Mouse (Mus musculus): ENCODE data around the gene Slc16a2. TPM values are rescaled to one million over a fixed set of nuclear protein-coding genes. Genes with fewer than 3 reads are reported as not detected.

Slc16a2 gene
- polyA plus RNA-seq, 2 experiments = 44.1 to 53.3 TPM

- no peaks in the 10 kb centered on the region; the same call in 1 of the 2 replicates for H3K36me3 ChIP-seq (ENCODE audit: control insufficient read depth, insufficient read depth, low read length)
- H3K27ac ChIP-seq (replicated peaks; ENCODE audit: low read depth, low read length) = no peak overlapping the region
- 0 out of 2 replicates have a peak, but pooled peaks cover 2% of the 10 kb centered on the region for H3K4me1 ChIP-seq (ENCODE audit: control insufficient read depth, insufficient read depth, low read length)
- H3K27me3 ChIP-seq (ENCODE audit: control insufficient read depth, insufficient read depth, low read length) = peaks cover 29% of the 10 kb centered on the region; the same call in 1 of the 2 replicates
- ATAC-seq (ENCODE audit: low FRiP score, low read depth) (no peak), DNase-seq (ENCODE audit: low spot score) (no peak)
- no peak overlapping the region for H3K4me2 ChIP-seq (replicated peaks; ENCODE audit: low read depth, low read length, severe bottlenecking)
- TF ChIP-seq POLR2A (IDR thresholded peaks at IDR 0.05; ENCODE audit: borderline replicate concordance, extremely low read depth, insufficient read depth, insufficient read length) = no peak
- no peak overlapping the region for H3K9ac ChIP-seq (ENCODE audit: low read depth, low read length, severe bottlenecking)
- no peaks in the 10 kb centered on the region for H3K9me3 ChIP-seq (ENCODE audit: control insufficient read depth, low read length)
- H3K4me3 ChIP-seq (replicated peaks; ENCODE audit: low read length) = no peak overlapping the region
- 74% methylated on average over 2 of the region's 2 CpGs for whole genome bisulfite sequencing
These were observed 124.0 kb downstream of the Slc16a2 start for GRCm38 (mm10) chrX:103697796-103698195.

- H3K9me3 ChIP-seq (ENCODE audit: control insufficient read depth, low read length) = no peaks in the 10 kb centered on the region; the same call in 1 of the 2 replicates
- no peak overlapping the region for H3K9ac ChIP-seq (ENCODE audit: low read depth, low read length, severe bottlenecking)
- DNase-seq (ENCODE audit: low spot score) (peak; percentile 47), ATAC-seq (ENCODE audit: low FRiP score, low read depth) (peak; percentile 59)
- peak overlapping the region; percentile 43; the same call in 1 of the 2 replicates for H3K27ac ChIP-seq (replicated peaks; ENCODE audit: low read depth, low read length)
- peak overlapping the region; percentile 18; the same call in 1 of the 2 replicates for H3K4me3 ChIP-seq (replicated peaks; ENCODE audit: low read length)
- peak overlapping the region; percentile 86 for H3K4me2 ChIP-seq (replicated peaks; ENCODE audit: low read depth, low read length, severe bottlenecking)
- no peak for TF ChIP-seq POLR2A (IDR thresholded peaks at IDR 0.05; ENCODE audit: borderline replicate concordance, extremely low read depth, insufficient read depth, insufficient read length)
- H3K4me1 ChIP-seq (ENCODE audit: control insufficient read depth, insufficient read depth, low read length) = 0 out of 2 replicates have a peak, but pooled peaks cover 2% of the 10 kb centered on the region
- H3K36me3 ChIP-seq (ENCODE audit: control insufficient read depth, insufficient read depth, low read length) = no peaks in the 10 kb centered on the region; the same call in 1 of the 2 replicates
- H3K27me3 ChIP-seq (ENCODE audit: control insufficient read depth, insufficient read depth, low read length) = peaks cover 34% of the 10 kb centered on the region; the same call in 1 of the 2 replicates
- WGBS = 6% methylated on average over 9 of the region's 9 CpGs
These were observed 125.7 kb downstream of the Slc16a2 start for GRCm38 (mm10) chrX:103696081-103696519.

- Histone ChIP-seq H3K27ac (replicated peaks; ENCODE audit: low read depth, low read length) (0 out of 2 replicates have a peak overlapping the region, but pooled peaks have one; percentile 8), H3K36me3 (ENCODE audit: control insufficient read depth, insufficient read depth, low read length) (no peaks in the 10 kb centered on the region; the same call in 1 of the 2 replicates), H3K27me3 (ENCODE audit: control insufficient read depth, insufficient read depth, low read length) (peaks cover 34% of the 10 kb centered on the region; the same call in 1 of the 2 replicates), H3K9ac (ENCODE audit: low read depth, low read length, severe bottlenecking) (peak overlapping the region; percentile 58), H3K4me1 (ENCODE audit: control insufficient read depth, insufficient read depth, low read length) (0 out of 2 replicates have a peak, but pooled peaks cover 2% of the 10 kb centered on the region), H3K4me2 (replicated peaks; ENCODE audit: low read depth, low read length, severe bottlenecking) (peak overlapping the region; percentile 86), H3K4me3 (replicated peaks; ENCODE audit: low read length) (peak overlapping the region; percentile 38), H3K9me3 (ENCODE audit: control insufficient read depth, low read length) (no peaks in the 10 kb centered on the region; the same call in 1 of the 2 replicates)
- DNase-seq (ENCODE audit: low spot score) (peak; percentile 53), ATAC-seq (ENCODE audit: low FRiP score, low read depth) (peak; percentile 81)
- under 1% methylated on average over 27 of the region's 41 CpGs for WGBS
- no peak for TF ChIP-seq POLR2A (IDR thresholded peaks at IDR 0.05; ENCODE audit: borderline replicate concordance, extremely low read depth, insufficient read depth, insufficient read length)
These were observed 126.4 kb downstream of the Slc16a2 start for GRCm38 (mm10) chrX:103695165-103695996.

GRCm38 (mm10) chrX:103694787-103695164 lies 127.0 kb downstream of the Slc16a2 start:
- 0 out of 2 replicates have a peak, but pooled peaks cover 2% of the 10 kb centered on the region for H3K4me1 ChIP-seq (ENCODE audit: control insufficient read depth, insufficient read depth, low read length)
- DNase-seq (ENCODE audit: low spot score) (no peak), ATAC-seq (ENCODE audit: low FRiP score, low read depth) (no peak)
- peak overlapping the region; percentile 86 for H3K4me2 ChIP-seq (replicated peaks; ENCODE audit: low read depth, low read length, severe bottlenecking)
- H3K36me3 ChIP-seq (ENCODE audit: control insufficient read depth, insufficient read depth, low read length) = no peaks in the 10 kb centered on the region; the same call in 1 of the 2 replicates
- H3K9ac ChIP-seq (ENCODE audit: low read depth, low read length, severe bottlenecking) = peak overlapping the region; percentile 58
- H3K9me3 ChIP-seq (ENCODE audit: control insufficient read depth, low read length) = no peaks in the 10 kb centered on the region; the same call in 1 of the 2 replicates
- peaks cover 34% of the 10 kb centered on the region; the same call in 1 of the 2 replicates for H3K27me3 ChIP-seq (ENCODE audit: control insufficient read depth, insufficient read depth, low read length)
- peak overlapping the region; percentile 38 for H3K4me3 ChIP-seq (replicated peaks; ENCODE audit: low read length)
- no peak for TF ChIP-seq POLR2A (IDR thresholded peaks at IDR 0.05; ENCODE audit: borderline replicate concordance, extremely low read depth, insufficient read depth, insufficient read length)
- H3K27ac ChIP-seq (replicated peaks; ENCODE audit: low read depth, low read length) = 0 out of 2 replicates have a peak overlapping the region, but pooled peaks have one; percentile 8
- WGBS = 5% methylated on average over 14 of the region's 17 CpGs

GRCm38 (mm10) chrX:103694381-103694780 lies 127.4 kb downstream of the Slc16a2 start:
- ATAC-seq (ENCODE audit: low FRiP score, low read depth) (no peak), DNase-seq (ENCODE audit: low spot score) (no peak)
- no peak for TF ChIP-seq POLR2A (IDR thresholded peaks at IDR 0.05; ENCODE audit: borderline replicate concordance, extremely low read depth, insufficient read depth, insufficient read length)
- 0 out of 2 replicates have a peak overlapping the region, but pooled peaks have one; percentile 58 for H3K9ac ChIP-seq (ENCODE audit: low read depth, low read length, severe bottlenecking)
- H3K4me2 ChIP-seq (replicated peaks; ENCODE audit: low read depth, low read length, severe bottlenecking) = peak overlapping the region; percentile 86
- 23% methylated on average over 10 of the region's 10 CpGs for WGBS
- peaks cover 34% of the 10 kb centered on the region; the same call in 1 of the 2 replicates for H3K27me3 ChIP-seq (ENCODE audit: control insufficient read depth, insufficient read depth, low read length)
- no peak overlapping the region for H3K4me3 ChIP-seq (replicated peaks; ENCODE audit: low read length)
- H3K36me3 ChIP-seq (ENCODE audit: control insufficient read depth, insufficient read depth, low read length) = no peaks in the 10 kb centered on the region; the same call in 1 of the 2 replicates
- H3K9me3 ChIP-seq (ENCODE audit: control insufficient read depth, low read length) = no peaks in the 10 kb centered on the region; the same call in 1 of the 2 replicates
- H3K27ac ChIP-seq (replicated peaks; ENCODE audit: low read depth, low read length) = no peak overlapping the region
- 0 out of 2 replicates have a peak, but pooled peaks cover 2% of the 10 kb centered on the region for H3K4me1 ChIP-seq (ENCODE audit: control insufficient read depth, insufficient read depth, low read length)

All from limb, embryonic 14.5 days (tissue).